In genomic region chr3:113356558-113356957, GRCm38 (mm10) we compare ENCODE assay signal across 20 mouse cellular contexts. TPM values are rescaled to one million over a fixed set of nuclear protein-coding genes. Genes with fewer than 3 reads are reported as not detected.
"Had no signal": no experiment of that assay in that cellular context is flagged by ENCODE, and none has a peak within 500 bp of the region (broad histone marks: within the 10 kb centered on the region; RNA-seq: fewer than 3 reads in every experiment).

Gene Amy2a2, minus strand, starts transcription at chr3:113356658.

RNA-seq across cellular contexts. Expression of gene Amy2a2, which starts in this region (rescaled TPM):
- polyA plus RNA-seq: limb, embryonic 10.5 days; limb, embryonic 11.5 days; limb, embryonic 12.5 days; liver, adult 2 months; liver, embryonic 11.5 days; liver, embryonic 12.5 days; liver, embryonic 13.5 days; lung, adult 2 months; lung, embryonic 14.5 days; lung, embryonic 15.5 days; lung, embryonic 16.5 days; lung, postnatal 0 days; macrophage; midbrain, embryonic 10.5 days; midbrain, embryonic 12.5 days; midbrain, embryonic 13.5 days; midbrain, embryonic 14.5 days; midbrain, embryonic 16.5 days; midbrain, postnatal 0 days; myocyte had no signal
